Mouse (Mus musculus): Measurements from ENCODE around the gene Mtus2. TPM values are rescaled to one million over a fixed set of nuclear protein-coding genes. Genes with fewer than 3 reads are reported as not detected.

Mtus2 gene
- total and polyA plus RNA-seq, 3 experiments = 0.08 TPM; not detected in 2

DNA sequence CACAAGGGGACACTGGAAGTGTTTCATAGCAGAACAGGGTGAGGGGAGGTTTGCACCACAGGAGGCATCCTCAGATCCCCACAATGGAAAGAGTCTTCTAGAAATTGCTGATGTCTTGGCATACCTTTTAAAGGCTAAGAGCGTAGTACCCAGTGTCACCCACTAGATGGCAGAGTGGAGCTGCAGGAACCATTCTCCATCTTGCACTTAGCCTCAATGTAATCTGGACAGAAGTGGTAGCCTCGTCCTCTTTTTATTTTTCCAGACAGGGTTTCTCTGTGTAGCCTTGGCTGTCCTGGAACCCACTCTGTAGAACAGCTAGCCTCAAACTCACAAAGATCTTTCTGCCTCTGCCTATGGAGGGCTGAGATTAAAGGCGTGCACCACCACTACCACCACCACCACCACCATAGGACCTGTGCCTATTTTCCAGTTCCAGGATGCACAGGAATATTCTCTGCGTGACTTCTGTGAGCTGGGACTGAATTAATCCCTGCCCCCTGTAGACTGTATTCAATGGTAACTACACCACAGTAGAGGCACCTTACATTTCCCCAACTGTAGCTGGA is 368.3 kb downstream of the Mtus2 start:
- H3K79me2 ChIP-seq (ENCODE audit: control insufficient read depth, insufficient read depth, low read length, poor library complexity) = no peaks in the 10 kb centered on the region
- no peaks in the 10 kb centered on the region for H3K27me3 ChIP-seq (ENCODE audit: control insufficient read depth in 1 of 2, insufficient read depth in 2 of 2, low read length in 2 of 2)
- 0 out of 4 replicates have a peak, but pooled peaks cover 0 to 2% of the 10 kb centered on the region in 2 experiments for H3K36me3 ChIP-seq (ENCODE audit: control insufficient read depth in 1 of 2, insufficient read depth in 2 of 2, low read length in 2 of 2)
- no peak overlapping the region for H3K9ac ChIP-seq (ENCODE audit: control insufficient read depth, low read depth, low read length, poor library complexity, severe bottlenecking)
- no peaks in the 10 kb centered on the region for H3K9me3 ChIP-seq (replicated peaks; ENCODE audit: insufficient read depth, low read length)
- peak; percentile 86 for DNase-seq (ENCODE audit: low read depth, low spot score)
- TF ChIP-seq CHD1 (IDR thresholded peaks at IDR 0.05; ENCODE audit: low read depth, low read length) (no peak), USF1 (IDR thresholded peaks at IDR 0.05; ENCODE audit: low read depth, low read length) (no peak), POLR2AphosphoS2 (IDR thresholded peaks at IDR 0.05; ENCODE audit: low read length) (no peak), JUND (IDR thresholded peaks at IDR 0.05; ENCODE audit: low read depth, low read length) (0 out of 2 replicates have a peak, but pooled peaks have one; percentile 27), RCOR1 (IDR thresholded peaks at IDR 0.05; ENCODE audit: low read depth, low read length) (0 out of 2 replicates have a peak, but pooled peaks have one; percentile 18), GABPA (IDR thresholded peaks at IDR 0.05; ENCODE audit: low read depth, low read length) (no peak), NELFE (IDR thresholded peaks at IDR 0.05; ENCODE audit: low read depth, low read length) (peak; percentile 36; the same call in 1 of the 2 replicates), SMC3 (IDR thresholded peaks at IDR 0.05; ENCODE audit: low read depth, low read length) (peak; percentile 98), BHLHE40 (IDR thresholded peaks at IDR 0.05; ENCODE audit: borderline replicate concordance, low read depth, low read length) (no peak), POLR2AphosphoS5 (IDR thresholded peaks at IDR 0.05; ENCODE audit: borderline replicate concordance, low read depth, low read length) (no peak), MAZ (IDR thresholded peaks at IDR 0.05; ENCODE audit: low read depth, low read length) (peak; percentile 26; the same call in 1 of the 2 replicates), MEF2A (IDR thresholded peaks at IDR 0.05; ENCODE audit: extremely low read depth, insufficient replicate concordance, low read depth, low read length, poor library complexity, severe bottlenecking) (no peak), CTCF (IDR thresholded peaks at IDR 0.05 in 2 of 3, conservative IDR thresholded peaks at IDR 0.05 in 1 of 3; ENCODE audit: control insufficient read depth in 1 of 3, insufficient read depth in 1 of 3, low read depth in 2 of 3, low read length in 3 of 3, poor library complexity in 1 of 3, severe bottlenecking in 1 of 3) (peak; percentile 92 to 100 (median 97)), MAFK (IDR thresholded peaks at IDR 0.05; ENCODE audit: borderline replicate concordance, low read depth, low read length) (no peak), MYC (IDR thresholded peaks at IDR 0.05; ENCODE audit: low read depth, low read length) (no peak), SIN3A (IDR thresholded peaks at IDR 0.05; ENCODE audit: low read length) (peak; percentile 67; the same call in 1 of the 2 replicates), MXI1 (IDR thresholded peaks at IDR 0.05; ENCODE audit: low read depth, low read length) (no peak), MAX (IDR thresholded peaks at IDR 0.05; ENCODE audit: low read length) (no peak; the same call in 1 of the 2 replicates), MYB (IDR thresholded peaks at IDR 0.05; ENCODE audit: low read depth, low read length) (no peak), ELF1 (IDR thresholded peaks at IDR 0.05; ENCODE audit: low read depth, low read length) (no peak), ETS1 (IDR thresholded peaks at IDR 0.05; ENCODE audit: low read depth, low read length) (no peak), ZC3H11A (IDR thresholded peaks at IDR 0.05; ENCODE audit: low read depth, low read length) (peak; percentile 94), POLR2A (IDR thresholded peaks at IDR 0.05; ENCODE audit: control insufficient read depth in 1 of 2, insufficient read depth in 1 of 2, low read depth in 1 of 2, low read length in 2 of 2, poor library complexity in 1 of 2) (no peak), RAD21 (IDR thresholded peaks at IDR 0.05; ENCODE audit: low read depth, low read length) (peak; percentile 96), KAT2A (conservative IDR thresholded peaks at IDR 0.05; ENCODE audit: low read depth, low read length) (no peak), GATA1 (IDR thresholded peaks at IDR 0.05; ENCODE audit: low read depth, low read length) (no peak)
- H3K4me1 ChIP-seq (ENCODE audit: control insufficient read depth in 1 of 2, insufficient read depth in 2 of 2, low read length in 2 of 2) = no peaks in the 10 kb centered on the region
- no peak overlapping the region for H3K27ac ChIP-seq (ENCODE audit: control insufficient read depth, low read depth, low read length)
- H3K4me3 ChIP-seq (ENCODE audit: control insufficient read depth in 1 of 2, insufficient read depth in 1 of 2, low read depth in 2 of 2, low read length in 2 of 2) = no peak overlapping the region
